Mouse (Mus musculus) right cerebral cortex, postnatal 36 days (tissue): Measurements from ENCODE around the gene Zfyve26.
"Not testable (repeated sequence)": the region's sequence is repeated elsewhere in the genome, so short reads cannot be mapped to it uniquely, and the experiment has no call there.

Experiments
- DNase-seq, 2 experiments: peaks; one replicate each; pipeline ENCODE4 v3.0.0; 2022; ENCODE audit warnings: low spot score in 2 of 2, mixed read lengths in 1 of 2

The Zfyve26 gene

GRCm38 (mm10) chr12:79296126-79296816, at the start of gene Zfyve26:
TSS of gene Zfyve26 (minus strand) at chr12:79296304.
- peak; percentile 95 to 98 for DNase-seq

GRCm38 (mm10) chr12:79341291-79341845, 45.3 kb upstream of the Zfyve26 start:
- DNase-seq: no peak

- DNase-seq: no peak
Measured at GRCm38 (mm10) chr12:79340513-79340912, 44.4 kb upstream of the Zfyve26 start.

GRCm38 (mm10) chr12:79338791-79339190, 42.7 kb upstream of the Zfyve26 start:
- no peak for DNase-seq

- no peak for DNase-seq
Measured at GRCm38 (mm10) chr12:79331722-79332121, 35.6 kb upstream of the Zfyve26 start.

- DNase-seq: no peak
Measured at GRCm38 (mm10) chr12:79330571-79330970, 34.5 kb upstream of the Zfyve26 start.

- no peak for DNase-seq
Measured at GRCm38 (mm10) chr12:79327868-79328267, 31.8 kb upstream of the Zfyve26 start.

- DNase-seq: no peak
Measured at GRCm38 (mm10) chr12:79326745-79327144, 30.6 kb upstream of the Zfyve26 start.

GRCm38 (mm10) chr12:79326236-79326635, 30.1 kb upstream of the Zfyve26 start:
- no peak for DNase-seq

- DNase-seq: not testable (repeated sequence)
Measured at GRCm38 (mm10) chr12:79322539-79322938, 26.4 kb upstream of the Zfyve26 start.

- no peak for DNase-seq
Measured at GRCm38 (mm10) chr12:79320895-79321294, 24.8 kb upstream of the Zfyve26 start.

GRCm38 (mm10) chr12:79317339-79317738, 21.2 kb upstream of the Zfyve26 start:
- no peak for DNase-seq

GRCm38 (mm10) chr12:79313721-79314120, 17.6 kb upstream of the Zfyve26 start:
- no peak for DNase-seq

GRCm38 (mm10) chr12:79306013-79306412, 9.9 kb upstream of the Zfyve26 start:
- no peak for DNase-seq

- DNase-seq: no peak
Measured at GRCm38 (mm10) chr12:79305131-79305530, 9.0 kb upstream of the Zfyve26 start.

- peak; percentile 44 to 48 for DNase-seq
Measured at GRCm38 (mm10) chr12:79301802-79302201, 5.7 kb upstream of the Zfyve26 start.

- DNase-seq: no peak
Measured at GRCm38 (mm10) chr12:79297884-79298636, 2.0 kb upstream of the Zfyve26 start.

- DNase-seq: peak; percentile 55 to 73
Measured at GRCm38 (mm10) chr12:79297121-79297576, 1.0 kb upstream of the Zfyve26 start, which contains the start of gene Rad51b. TSS of gene Rad51b (plus strand) at chr12:79297282.

- DNase-seq: no peak
Measured at GRCm38 (mm10) chr12:79292874-79293273, 3.2 kb downstream of the Zfyve26 start.

- DNase-seq: no peak
Measured at GRCm38 (mm10) chr12:79282595-79282994, 13.5 kb downstream of the Zfyve26 start.

- DNase-seq: no peak
Measured at GRCm38 (mm10) chr12:79279513-79280115, 16.5 kb downstream of the Zfyve26 start.

- no peak for DNase-seq
Measured at GRCm38 (mm10) chr12:79272604-79273003, 23.5 kb downstream of the Zfyve26 start.
